Mouse (Mus musculus): ENCODE measurements around the gene Cidec.

Gene Cidec

GRCm38 (mm10) chr6:113443091-113443490, 7.5 kb upstream of the Cidec start:
- DNase-seq, result peak in 1 of 2 experiments; percentile 42

- peak; percentile 92 for DNase-seq
Observed at GRCm38 (mm10) chr6:113442442-113443090, 7.0 kb upstream of the Cidec start, which contains the start of gene Jagn1. Gene Jagn1, plus strand, starts transcription at chr6:113442569.

DNA sequence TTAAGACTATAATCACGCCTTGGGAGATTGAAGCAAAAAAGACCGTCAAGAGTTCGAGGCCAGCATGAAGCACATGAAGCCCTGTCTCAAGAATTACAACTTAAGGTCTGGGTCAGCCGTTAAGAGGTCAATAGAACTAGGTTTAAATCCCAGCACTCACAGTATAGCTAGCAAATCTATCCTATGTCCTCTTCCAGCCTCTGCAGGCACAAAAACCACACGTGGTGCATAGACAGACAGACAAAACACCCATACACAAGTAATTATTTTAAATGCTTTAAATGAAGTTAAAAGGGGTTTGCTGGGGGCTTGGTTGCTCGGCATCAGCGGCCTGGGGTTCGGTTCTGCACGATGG, 6.5 kb upstream of the Cidec start:
- no peak for DNase-seq

GRCm38 (mm10) chr6:113441147-113441680, 5.7 kb upstream of the Cidec start:
- peak; percentile 87 to 93 for DNase-seq

GRCm38 (mm10) chr6:113440686-113441085, 5.1 kb upstream of the Cidec start:
- no peak for DNase-seq

GRCm38 (mm10) chr6:113438721-113439430, 3.3 kb upstream of the Cidec start:
- no peak for DNase-seq

GRCm38 (mm10) chr6:113437135-113437534, 1.6 kb upstream of the Cidec start:
- no peak for DNase-seq

DNA sequence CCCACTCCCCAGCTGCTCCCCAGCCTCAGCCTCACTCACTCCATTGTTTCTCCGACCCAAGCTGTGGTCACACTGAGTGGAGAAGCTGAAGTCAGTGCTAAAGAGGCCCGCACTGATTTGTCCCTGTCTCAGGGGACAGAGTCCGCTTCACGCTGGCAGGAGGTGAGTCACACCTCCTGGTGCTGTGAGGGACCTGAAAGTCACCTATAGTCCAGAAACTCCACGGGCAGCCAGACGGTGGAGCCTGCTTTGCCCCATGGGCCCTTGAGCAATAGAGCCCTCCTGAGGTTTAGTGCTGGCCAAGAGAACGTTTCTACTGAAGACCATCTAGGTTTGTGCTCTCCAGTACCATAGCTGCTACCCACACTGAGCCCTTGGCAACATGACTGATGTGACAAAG, 869 bp downstream of the Cidec start:
- no peak for DNase-seq

GRCm38 (mm10) chr6:113433661-113434060, 1.9 kb downstream of the Cidec start:
- DNase-seq, result no peak

GRCm38 (mm10) chr6:113431801-113432200, 3.8 kb downstream of the Cidec start:
- no peak for DNase-seq

GRCm38 (mm10) chr6:113430846-113431245, 4.7 kb downstream of the Cidec start:
- DNase-seq, result no peak

DNA sequence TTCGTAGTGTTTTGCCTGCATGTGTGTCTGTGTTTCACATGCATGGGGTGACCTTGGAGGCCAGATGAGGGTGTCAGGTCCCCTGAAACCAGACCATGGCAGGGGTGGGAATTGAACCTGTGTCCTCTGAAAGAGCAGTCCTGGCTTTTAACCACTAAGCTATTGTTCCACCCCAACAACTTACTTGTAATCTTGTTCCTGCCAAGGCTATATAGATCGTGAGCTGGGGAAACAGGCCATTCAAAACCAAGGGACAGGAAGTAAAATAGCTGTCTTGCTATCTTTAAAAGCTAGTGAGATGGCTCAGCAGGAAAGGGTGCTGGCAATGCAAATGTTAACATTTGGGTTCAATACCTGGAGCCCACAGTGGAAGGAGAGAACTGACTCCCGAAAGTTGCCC, 5.6 kb downstream of the Cidec start:
- no peak for DNase-seq

DNA sequence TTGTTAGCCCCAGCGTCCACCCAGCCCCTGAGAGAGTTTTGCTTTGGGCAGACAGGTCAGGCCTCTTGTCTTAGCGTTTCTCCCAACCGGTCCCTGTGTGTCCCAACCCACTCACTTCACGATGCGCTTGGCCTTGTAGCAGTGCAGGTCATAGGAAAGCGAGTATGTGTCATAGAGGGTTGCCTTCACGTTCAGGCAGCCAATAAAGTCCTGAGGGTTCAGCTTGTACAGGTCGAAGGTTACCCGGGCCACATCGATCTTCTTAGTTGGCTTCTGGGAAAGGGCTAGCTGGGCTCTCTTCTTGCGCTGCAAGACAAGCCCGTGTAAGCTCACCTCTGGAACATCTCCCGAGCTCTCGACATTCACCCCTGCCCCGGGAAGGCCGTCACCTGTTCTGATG, 7.6 kb downstream of the Cidec start:
- no peak for DNase-seq

DNA sequence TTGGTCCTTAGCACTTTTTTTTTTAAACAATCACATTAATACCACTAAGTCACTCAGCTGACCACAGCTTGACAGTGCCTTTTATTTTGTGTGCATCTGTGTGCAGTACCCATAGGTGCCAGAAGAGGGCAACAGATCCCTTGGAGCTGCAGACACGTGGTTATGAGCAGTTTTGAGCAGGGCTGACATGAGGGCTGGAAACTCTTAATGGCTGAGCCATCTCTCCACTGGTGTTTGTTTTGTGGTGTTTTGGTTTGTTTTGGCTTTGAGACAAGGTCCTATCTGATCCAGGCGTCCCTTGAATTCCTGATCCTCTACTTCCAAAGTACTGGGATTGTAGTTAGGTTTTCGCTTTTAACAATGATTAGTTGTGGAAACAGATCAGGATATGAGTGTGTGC, 8.2 kb downstream of the Cidec start:
- DNase-seq, result peak; percentile 59 to 83

GRCm38 (mm10) chr6:113426696-113427095, 8.9 kb downstream of the Cidec start:
- no peak for DNase-seq

DNA sequence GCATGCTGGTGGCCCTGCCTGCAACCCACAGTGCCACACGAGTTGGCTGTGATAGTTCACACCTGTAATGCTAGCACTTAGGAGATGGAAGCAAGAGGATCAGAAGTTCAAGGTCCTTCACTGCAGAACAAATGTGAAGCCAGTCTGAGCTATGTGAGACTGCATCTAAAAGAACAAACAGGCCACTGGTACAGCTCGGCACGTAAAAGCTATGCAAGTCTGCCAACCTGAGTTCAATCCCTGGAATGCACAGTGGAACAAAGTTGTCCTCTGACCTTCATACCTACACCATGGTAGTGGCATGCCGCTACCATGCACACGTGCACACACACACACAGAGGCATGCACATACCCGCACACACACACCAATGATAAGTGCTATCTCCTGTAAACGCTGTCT, 11.4 kb downstream of the Cidec start:
- DNase-seq, result peak in 1 of 2 experiments; percentile 42

DNA sequence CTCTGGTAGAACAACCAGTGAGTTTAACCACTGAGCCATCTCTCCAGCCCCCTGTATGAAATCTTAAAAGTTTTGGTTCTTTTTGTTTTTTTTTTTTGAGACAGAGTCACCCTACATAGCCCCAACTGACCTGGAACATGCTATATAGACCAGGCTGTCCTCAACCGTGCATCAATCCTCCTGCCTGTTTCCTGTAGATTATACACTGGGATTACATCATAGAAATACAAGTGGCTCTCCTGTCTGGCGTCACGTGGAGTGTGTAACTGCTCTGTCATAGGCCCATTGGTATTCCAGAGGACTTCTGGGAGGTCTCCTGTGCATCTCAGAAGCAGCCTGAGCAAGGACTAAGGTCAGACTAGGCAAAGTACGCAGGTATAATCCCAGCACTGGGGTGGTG, 12.6 kb downstream of the Cidec start:
- no peak for DNase-seq

GRCm38 (mm10) chr6:113419199-113419587, 16.4 kb downstream of the Cidec start, which contains the start of gene Rpusd3:
Gene Rpusd3, minus strand, starts transcription at chr6:113419340.
- peak; percentile 99 to 100 for DNase-seq

- peak in 1 of 2 experiments; percentile 50 for DNase-seq
Observed at GRCm38 (mm10) chr6:113418441-113419198, 16.9 kb downstream of the Cidec start.

GRCm38 (mm10) chr6:113416416-113416815, 19.1 kb downstream of the Cidec start:
- peak in 1 of 2 experiments; percentile 42 for DNase-seq

- no peak for DNase-seq
Observed at GRCm38 (mm10) chr6:113410001-113410400, 25.6 kb downstream of the Cidec start.

DNA sequence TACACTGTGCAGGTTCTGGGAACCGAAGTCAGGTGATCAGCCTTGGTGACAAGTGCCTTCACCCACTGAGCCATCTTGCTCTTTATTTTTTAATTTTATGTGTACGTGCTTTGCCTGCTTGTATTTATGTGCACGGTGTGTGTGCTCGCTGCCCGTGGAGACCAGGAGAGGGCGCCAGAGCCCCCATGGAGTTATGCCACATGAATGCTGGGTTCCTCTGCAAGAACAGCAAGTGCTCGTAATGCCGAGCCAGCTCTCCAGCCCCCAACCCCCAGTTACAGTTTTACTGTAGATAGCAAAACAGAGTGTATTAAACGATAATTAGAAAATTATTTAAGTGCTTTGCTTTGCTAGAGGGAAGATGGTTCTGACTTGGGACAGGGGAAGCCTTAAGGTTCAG, 28.9 kb downstream of the Cidec start:
- peak in 1 of 2 experiments; percentile 50 for DNase-seq

DNA sequence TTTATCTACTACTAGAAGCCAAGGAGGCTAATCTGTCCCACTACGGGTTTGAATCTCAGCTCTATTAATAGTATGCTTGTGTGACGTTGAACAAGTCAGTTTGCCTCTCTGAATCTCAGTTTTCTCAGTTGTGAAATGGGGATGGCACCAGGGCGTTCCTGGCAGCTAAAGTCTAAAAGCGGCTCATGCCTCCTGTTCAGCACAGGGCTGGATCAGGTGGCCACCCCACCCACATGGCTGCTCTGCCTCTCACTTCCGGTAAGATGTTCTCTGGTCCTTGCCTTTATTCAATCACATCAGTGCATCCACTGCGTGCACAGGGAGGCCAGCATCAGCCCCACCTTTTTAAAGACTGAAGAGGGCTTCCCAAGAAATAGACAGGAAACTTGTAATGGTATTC, 30.1 kb downstream of the Cidec start:
- no peak for DNase-seq
